Mouse (Mus musculus): ENCODE measurements around the gene Nupl1. TPM values are rescaled to one million over a fixed set of nuclear protein-coding genes. Genes with fewer than 3 reads are reported as not detected.

Nupl1 gene
- polyA plus RNA-seq (2014; fragmentation: Nextera tagmentation; extraction: Ambion mirVana), result 0.07 TPM in 1 of 2 replicates, not detected in the other

GRCm38 (mm10) chr14:60251281-60252003, at the start of gene Nupl1, which contains the start of gene Gm49336:
Gene Nupl1 (minus strand): TSS chr14:60251431.
Gene Gm49336 (minus strand): TSS chr14:60251507.
- Histone ChIP-seq H3K4me2 (peak within 1 kb of the TSS; percentile 85), H3K27me3 (ENCODE audit: control insufficient read depth, insufficient read depth, low read length) (no peaks in the 10 kb centered on the region), H3K27ac (ENCODE audit: low read depth, low read length) (peak within 1 kb of the TSS; percentile 78), H3K9me3 (replicated peaks; ENCODE audit: control insufficient read depth, low read length) (no peaks in the 10 kb centered on the region), H3K36me3 (ENCODE audit: control insufficient read depth, insufficient read depth, low read length) (no peaks in the 10 kb centered on the region), H3K4me1 (ENCODE audit: control insufficient read depth, insufficient read depth, low read length) (peaks cover 9% of the 10 kb centered on the region), H3K4me3 (ENCODE audit: low read depth, low read length) (peak within 1 kb of the TSS; percentile 89), H3K9ac (ENCODE audit: low read depth, low read length) (peak within 1 kb of the TSS; percentile 97)
- peak; percentile 100 for ATAC-seq (replicated peaks; ENCODE audit: insufficient number of reproducible peaks, low FRiP score, low TSS enrichment)
- WGBS (ENCODE audit: insufficient replicate concordance), result under 1% methylated on average over 62 of the region's 62 CpGs

- ATAC-seq (replicated peaks; ENCODE audit: insufficient number of reproducible peaks, low FRiP score, low TSS enrichment), result no peak
- no peaks in the 10 kb centered on the region for H3K27me3 ChIP-seq (ENCODE audit: control insufficient read depth, insufficient read depth, low read length)
- H3K36me3 ChIP-seq (ENCODE audit: control insufficient read depth, insufficient read depth, low read length), result peaks cover 8% of the 10 kb centered on the region; the same call in 1 of the 2 replicates
- H3K9ac ChIP-seq (ENCODE audit: low read depth, low read length), result no peak overlapping the region
- 87% methylated on average over 6 of the region's 6 CpGs for WGBS (ENCODE audit: insufficient replicate concordance)
- H3K4me2 ChIP-seq, result no peak overlapping the region
- H3K9me3 ChIP-seq (replicated peaks; ENCODE audit: control insufficient read depth, low read length), result no peaks in the 10 kb centered on the region
- H3K4me1 ChIP-seq (ENCODE audit: control insufficient read depth, insufficient read depth, low read length), result no peaks in the 10 kb centered on the region
- H3K27ac ChIP-seq (ENCODE audit: low read depth, low read length), result no peak overlapping the region
- H3K4me3 ChIP-seq (ENCODE audit: low read depth, low read length), result no peak overlapping the region
Observed at GRCm38 (mm10) chr14:60301024-60301423, 49.8 kb upstream of the Nupl1 start.

GRCm38 (mm10) chr14:60300224-60300991, 49.2 kb upstream of the Nupl1 start:
- peaks cover 8% of the 10 kb centered on the region; the same call in 1 of the 2 replicates for H3K36me3 ChIP-seq (ENCODE audit: control insufficient read depth, insufficient read depth, low read length)
- no peak overlapping the region for H3K4me2 ChIP-seq
- no peak overlapping the region for H3K27ac ChIP-seq (ENCODE audit: low read depth, low read length)
- no peaks in the 10 kb centered on the region for H3K9me3 ChIP-seq (replicated peaks; ENCODE audit: control insufficient read depth, low read length)
- H3K27me3 ChIP-seq (ENCODE audit: control insufficient read depth, insufficient read depth, low read length), result no peaks in the 10 kb centered on the region
- 77% methylated on average over 14 of the region's 14 CpGs for WGBS (ENCODE audit: insufficient replicate concordance)
- no peak for ATAC-seq (replicated peaks; ENCODE audit: insufficient number of reproducible peaks, low FRiP score, low TSS enrichment)
- H3K4me3 ChIP-seq (ENCODE audit: low read depth, low read length), result no peak overlapping the region
- H3K9ac ChIP-seq (ENCODE audit: low read depth, low read length), result no peak overlapping the region
- no peaks in the 10 kb centered on the region for H3K4me1 ChIP-seq (ENCODE audit: control insufficient read depth, insufficient read depth, low read length)

- 74% methylated on average over 1 of the region's 1 CpGs for WGBS (ENCODE audit: insufficient replicate concordance)
- Histone ChIP-seq H3K4me1 (ENCODE audit: control insufficient read depth, insufficient read depth, low read length) (no peaks in the 10 kb centered on the region), H3K36me3 (ENCODE audit: control insufficient read depth, insufficient read depth, low read length) (peaks cover 6% of the 10 kb centered on the region), H3K9ac (ENCODE audit: low read depth, low read length) (no peak overlapping the region), H3K27ac (ENCODE audit: low read depth, low read length) (no peak overlapping the region), H3K27me3 (ENCODE audit: control insufficient read depth, insufficient read depth, low read length) (no peaks in the 10 kb centered on the region), H3K4me2 (no peak overlapping the region), H3K9me3 (replicated peaks; ENCODE audit: control insufficient read depth, low read length) (no peaks in the 10 kb centered on the region), H3K4me3 (ENCODE audit: low read depth, low read length) (no peak overlapping the region)
- ATAC-seq (replicated peaks; ENCODE audit: insufficient number of reproducible peaks, low FRiP score, low TSS enrichment), result no peak
Observed at GRCm38 (mm10) chr14:60295531-60295930, 44.3 kb upstream of the Nupl1 start.

GRCm38 (mm10) chr14:60290363-60290762, 39.1 kb upstream of the Nupl1 start:
- H3K27me3 ChIP-seq (ENCODE audit: control insufficient read depth, insufficient read depth, low read length), result no peaks in the 10 kb centered on the region
- ATAC-seq (replicated peaks; ENCODE audit: insufficient number of reproducible peaks, low FRiP score, low TSS enrichment), result no peak
- H3K27ac ChIP-seq (ENCODE audit: low read depth, low read length), result no peak overlapping the region
- no peak overlapping the region for H3K4me2 ChIP-seq
- no peak overlapping the region for H3K9ac ChIP-seq (ENCODE audit: low read depth, low read length)
- no peak overlapping the region for H3K4me3 ChIP-seq (ENCODE audit: low read depth, low read length)
- H3K36me3 ChIP-seq (ENCODE audit: control insufficient read depth, insufficient read depth, low read length), result peaks cover 2% of the 10 kb centered on the region
- no peaks in the 10 kb centered on the region for H3K9me3 ChIP-seq (replicated peaks; ENCODE audit: control insufficient read depth, low read length)
- H3K4me1 ChIP-seq (ENCODE audit: control insufficient read depth, insufficient read depth, low read length), result no peaks in the 10 kb centered on the region
- 86% methylated on average over 4 of the region's 4 CpGs for WGBS (ENCODE audit: insufficient replicate concordance)

- Histone ChIP-seq H3K27me3 (ENCODE audit: control insufficient read depth, insufficient read depth, low read length) (no peaks in the 10 kb centered on the region), H3K27ac (ENCODE audit: low read depth, low read length) (no peak overlapping the region), H3K9me3 (replicated peaks; ENCODE audit: control insufficient read depth, low read length) (no peaks in the 10 kb centered on the region), H3K4me3 (ENCODE audit: low read depth, low read length) (no peak overlapping the region), H3K4me2 (no peak overlapping the region), H3K36me3 (ENCODE audit: control insufficient read depth, insufficient read depth, low read length) (peaks cover 2% of the 10 kb centered on the region; the same call in 1 of the 2 replicates), H3K9ac (ENCODE audit: low read depth, low read length) (no peak overlapping the region), H3K4me1 (ENCODE audit: control insufficient read depth, insufficient read depth, low read length) (no peaks in the 10 kb centered on the region)
- ATAC-seq (replicated peaks; ENCODE audit: insufficient number of reproducible peaks, low FRiP score, low TSS enrichment), result no peak
- 82% methylated on average over 7 of the region's 7 CpGs for WGBS (ENCODE audit: insufficient replicate concordance)
Observed at GRCm38 (mm10) chr14:60286194-60286863, 35.1 kb upstream of the Nupl1 start.

- WGBS (ENCODE audit: insufficient replicate concordance), result 92% methylated on average over 7 of the region's 7 CpGs
- Histone ChIP-seq H3K4me3 (ENCODE audit: low read depth, low read length) (no peak overlapping the region), H3K9me3 (replicated peaks; ENCODE audit: control insufficient read depth, low read length) (no peaks in the 10 kb centered on the region), H3K27ac (ENCODE audit: low read depth, low read length) (no peak overlapping the region), H3K4me1 (ENCODE audit: control insufficient read depth, insufficient read depth, low read length) (no peaks in the 10 kb centered on the region), H3K9ac (ENCODE audit: low read depth, low read length) (no peak overlapping the region), H3K4me2 (no peak overlapping the region), H3K36me3 (ENCODE audit: control insufficient read depth, insufficient read depth, low read length) (no peaks in the 10 kb centered on the region), H3K27me3 (ENCODE audit: control insufficient read depth, insufficient read depth, low read length) (no peaks in the 10 kb centered on the region)
- ATAC-seq (replicated peaks; ENCODE audit: insufficient number of reproducible peaks, low FRiP score, low TSS enrichment), result no peak
Observed at GRCm38 (mm10) chr14:60275301-60276276, 24.4 kb upstream of the Nupl1 start.
